Comparison of ENCODE assay signal across 13 mouse cellular contexts in genomic region chr8:117074350-117075182, GRCm38 (mm10). TPM values are rescaled to one million over a fixed set of nuclear protein-coding genes. Genes with fewer than 3 reads are reported as not detected.
DNase-seq lines count a peak whose midpoint lies in the region; ATAC-seq and TF ChIP-seq lines count a peak whose summit lies in the region.
"Had no signal": no experiment of that assay in that cellular context is flagged by ENCODE, and none has a peak within 500 bp of the region (broad histone marks: within the 10 kb centered on the region; RNA-seq: fewer than 3 reads in every experiment).

No protein-coding gene starts in this region.

- no peak overlapping the region for H3K4me3 ChIP-seq in kidney, embryonic 15.5 days (replicated peaks)
- no peak overlapping the region for H3K4me3 ChIP-seq in kidney, adult 2 months (ENCODE audit: insufficient read depth, low read depth, low read length)
- H3K4me3 ChIP-seq in macrophage (ENCODE audit: inconsistent target) = no peak overlapping the region
- H3K4me3 ChIP-seq in stomach, postnatal 0 days (ENCODE audit: low read depth, low read length) = no peak overlapping the region
- no peak overlapping the region for H3K4me3 ChIP-seq in midbrain, embryonic 15.5 days

- DNase-seq in kidney, adult 2 months = no peak
- peak; percentile 79 for DNase-seq in c-Kit-positive CD71-positive TER-119-negative erythroid progenitor cells, embryonic 14.5 days (ENCODE audit: low read depth)
- DNase-seq in stomach, postnatal 0 days (ENCODE audit: low spot score) = no peak
- DNase-seq in layer of hippocampus, postnatal 36 days = no peak
- DNase-seq in gastrocnemius, postnatal 4 days (ENCODE audit: low spot score in 2 of 2) = no peak
- DNase-seq: adrenal gland, postnatal 36 days; embryo, embryonic 11 days; kidney, adult 8-10 months had no signal

- no peak overlapping the region for H3K9ac ChIP-seq in kidney, embryonic 15.5 days
- H3K9ac ChIP-seq in stomach, postnatal 0 days (ENCODE audit: low read length) = no peak overlapping the region
- no peak overlapping the region for H3K9ac ChIP-seq in midbrain, embryonic 15.5 days

- no peaks in the 10 kb centered on the region for H3K36me3 ChIP-seq in kidney, embryonic 15.5 days
- H3K36me3 ChIP-seq in kidney, adult 2 months (ENCODE audit: control insufficient read depth, insufficient read depth, low read length) = no peaks in the 10 kb centered on the region
- no peaks in the 10 kb centered on the region for H3K36me3 ChIP-seq in macrophage (ENCODE audit: inconsistent target)
- H3K36me3 ChIP-seq in stomach, postnatal 0 days (ENCODE audit: control insufficient read depth, insufficient read depth, low read length) = no peaks in the 10 kb centered on the region
- H3K36me3 ChIP-seq in midbrain, embryonic 15.5 days (replicated peaks) = no peaks in the 10 kb centered on the region

- WGBS in kidney, embryonic 15.5 days = 51% methylated on average over 10 of the region's 10 CpGs
- WGBS in kidney, adult 2 months = 55% methylated on average over 10 of the region's 10 CpGs
- whole genome bisulfite sequencing in macrophage (ENCODE audit: missing documents) = 28% methylated on average over 10 of the region's 10 CpGs
- WGBS in stomach, postnatal 0 days = 54% methylated on average over 10 of the region's 10 CpGs
- 72% methylated on average over 10 of the region's 10 CpGs for WGBS in midbrain, embryonic 15.5 days

- H3K79me2 ChIP-seq in macrophage (ENCODE audit: inconsistent target) = no peaks in the 10 kb centered on the region

- H3K27me3 ChIP-seq in kidney, embryonic 15.5 days = no peaks in the 10 kb centered on the region
- H3K27me3 ChIP-seq in kidney, adult 2 months (replicated peaks; ENCODE audit: control insufficient read depth, insufficient read depth, low read length) = no peaks in the 10 kb centered on the region
- no peaks in the 10 kb centered on the region for H3K27me3 ChIP-seq in stomach, postnatal 0 days (ENCODE audit: control insufficient read depth, insufficient read depth, low read length)
- H3K27me3 ChIP-seq in midbrain, embryonic 15.5 days (replicated peaks) = no peaks in the 10 kb centered on the region

- H3K9me3 ChIP-seq in kidney, embryonic 15.5 days (replicated peaks) = no peaks in the 10 kb centered on the region
- no peaks in the 10 kb centered on the region for H3K9me3 ChIP-seq in stomach, postnatal 0 days (ENCODE audit: control insufficient read depth, low read length)
- H3K9me3 ChIP-seq in midbrain, embryonic 15.5 days = no peaks in the 10 kb centered on the region

- TF ChIP-seq CTCF in kidney, adult 2 months (conservative IDR thresholded peaks at IDR 0.05; ENCODE audit: insufficient read depth, insufficient read length, low read depth, low read length) = no peak
- no peak for TF ChIP-seq CTCF in stomach, postnatal 0 days (IDR thresholded peaks at IDR 0.05; ENCODE audit: low read depth)

- TF ChIP-seq POLR2A in kidney, adult 2 months (IDR thresholded peaks at IDR 0.05; ENCODE audit: low read depth, low read length) = no peak

- peak; percentile 36; the same call in 1 of the 2 replicates for ATAC-seq in kidney, embryonic 15.5 days (replicated peaks; ENCODE audit: low FRiP score)
- 0 out of 2 replicates have a peak, but pooled peaks have one; percentile 40 for ATAC-seq in stomach, postnatal 0 days (ENCODE audit: low FRiP score, low TSS enrichment)
- ATAC-seq in midbrain, embryonic 15.5 days (replicated peaks) = no peak

- TF ChIP-seq EP300 in stomach, postnatal 0 days (optimal IDR thresholded peaks at IDR 0.05) = no peak

- no peak overlapping the region for H3K27ac ChIP-seq in kidney, embryonic 15.5 days
- no peak overlapping the region for H3K27ac ChIP-seq in kidney, adult 2 months (ENCODE audit: insufficient read depth, low read depth, low read length)
- H3K27ac ChIP-seq in macrophage = peak overlapping the region; percentile 97
- H3K27ac ChIP-seq in stomach, postnatal 0 days (replicated peaks) = no peak overlapping the region
- H3K27ac ChIP-seq in midbrain, embryonic 15.5 days = no peak overlapping the region

- H3K4me2 ChIP-seq in kidney, embryonic 15.5 days = no peak overlapping the region
- no peak overlapping the region for H3K4me2 ChIP-seq in stomach, postnatal 0 days (replicated peaks; ENCODE audit: low read depth)
- H3K4me2 ChIP-seq in midbrain, embryonic 15.5 days = no peak overlapping the region

- no peaks in the 10 kb centered on the region for H3K4me1 ChIP-seq in kidney, embryonic 15.5 days
- H3K4me1 ChIP-seq in kidney, adult 2 months (ENCODE audit: control insufficient read depth, insufficient read depth, low read length) = no peaks in the 10 kb centered on the region
- no peaks in the 10 kb centered on the region for H3K4me1 ChIP-seq in stomach, postnatal 0 days (replicated peaks; ENCODE audit: control insufficient read depth, insufficient read depth)
- H3K4me1 ChIP-seq in midbrain, embryonic 15.5 days = no peaks in the 10 kb centered on the region

RNA-seq across cellular contexts. Expression of gene Pkd1l2, which starts 7.7 kb away (rescaled TPM):
- 0.05 and 0.10 TPM in 2 replicates for polyA plus RNA-seq in kidney, embryonic 15.5 days (2015; fragmentation: Nextera tagmentation; extraction: Ambion mirVana)
- polyA plus RNA-seq in kidney, adult 2 months (2012; rRNA removed) = 0.04 and 0.08 TPM in 2 replicates
- total RNA-seq in macrophage (2018; cell fraction: chromatin; rRNA removed) = 1 to 10 TPM in 11 of 26 experiments, under 1 TPM in 15; 0.08 to 3.3 (median 0.97) TPM
- under 1 TPM; 0.06 to 0.41 (median 0.22) TPM for total RNA-seq in macrophage (2018; cell fraction: cytosol; rRNA removed)
- 1 to 10 TPM in 5 of 26 experiments, under 1 TPM in 18, not detected in 3; 0.06 to 1.6 (median 0.55) TPM for total RNA-seq in macrophage (2018; cell fraction: nucleus; rRNA removed)
- 0.11 to 0.34 TPM (median 0.20 TPM) in 3 replicates for polyA plus RNA-seq in macrophage (2018)
- 0.08 TPM in 1 of 2 replicates, not detected in the other for polyA plus RNA-seq in stomach, postnatal 0 days (2015; fragmentation: Nextera tagmentation; extraction: Ambion mirVana)
- under 1 TPM in 1 of 2 experiments, not detected in 1; 0.05 TPM for total RNA-seq in layer of hippocampus, postnatal 36 days (2021)
- under 1 TPM in 1 of 2 experiments, not detected in 1; 0.08 TPM for total RNA-seq in gastrocnemius, postnatal 4 days (2021)
- polyA plus RNA-seq in midbrain, embryonic 15.5 days (2015; fragmentation: Nextera tagmentation; extraction: Ambion mirVana) = not detected in 2 replicates
- polyA plus RNA-seq: heart, embryonic 16.5 days had no signal

RNA-seq across cellular contexts. Expression of gene Bco1, which starts 21.1 kb away (rescaled TPM):
- 0.33 and 0.36 TPM in 2 replicates for polyA plus RNA-seq in kidney, embryonic 15.5 days (2015; fragmentation: Nextera tagmentation; extraction: Ambion mirVana)
- 2.6 and 3.0 TPM in 2 replicates for polyA plus RNA-seq in kidney, adult 2 months (2012; rRNA removed)
- not detected for total RNA-seq in macrophage (2018; cell fraction: chromatin; rRNA removed)
- not detected for total RNA-seq in macrophage (2018; cell fraction: cytosol; rRNA removed)
- not detected for total RNA-seq in macrophage (2018; cell fraction: nucleus; rRNA removed)
- polyA plus RNA-seq in macrophage (2018) = not detected in 3 replicates
- polyA plus RNA-seq in stomach, postnatal 0 days (2015; fragmentation: Nextera tagmentation; extraction: Ambion mirVana) = 0.49 and 0.53 TPM in 2 replicates
- total RNA-seq in layer of hippocampus, postnatal 36 days (2021) = under 1 TPM in 1 of 2 experiments, not detected in 1; 0.20 TPM
- under 1 TPM; 0.20 to 0.41 TPM for total RNA-seq in gastrocnemius, postnatal 4 days (2021)
- 0.19 and 0.32 TPM in 2 replicates for polyA plus RNA-seq in midbrain, embryonic 15.5 days (2015; fragmentation: Nextera tagmentation; extraction: Ambion mirVana)
- total RNA-seq: left cerebral cortex, postnatal 36 days had no signal
- polyA plus RNA-seq: heart, embryonic 16.5 days had no signal
